Mouse (Mus musculus) retina, postnatal 1 day (tissue): ENCODE measurements at regions not wholly inside any gene's neighbourhood (a gene's known extent, or its start where the extent isn't known, plus 50 kb on each side); places are given as distances from the start of the nearest gene placed in this dataset.

Source experiments
- DNase-seq: peaks from one replicate; pipeline ENCODE4 v3.0.0-alpha.2; 2012

DNA sequence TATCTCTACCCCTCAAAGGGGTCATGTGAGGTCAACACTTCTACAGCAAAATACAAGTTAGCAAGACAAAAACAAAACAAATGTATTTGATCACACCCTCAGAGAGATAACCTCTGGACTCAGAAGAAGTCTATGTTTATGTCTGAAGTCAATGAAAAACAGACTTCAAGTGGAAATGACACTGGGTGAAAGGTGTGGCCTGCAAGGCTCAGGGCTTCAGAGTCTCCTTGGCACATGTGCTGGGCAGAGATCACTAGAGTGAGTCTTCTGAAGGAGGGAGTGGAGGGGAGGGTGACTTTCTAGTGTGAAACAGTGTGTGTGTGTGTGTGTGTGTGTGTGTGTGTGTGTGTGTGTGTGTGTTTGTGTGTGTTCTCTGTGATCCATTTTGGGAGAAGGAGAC lies 68.2 kb downstream of the Il12a start:
- DNase-seq = no peak

GRCm38 (mm10) chr3:68759375-68759774 lies 68.9 kb downstream of the Il12a start:
- DNase-seq = no peak

DNA sequence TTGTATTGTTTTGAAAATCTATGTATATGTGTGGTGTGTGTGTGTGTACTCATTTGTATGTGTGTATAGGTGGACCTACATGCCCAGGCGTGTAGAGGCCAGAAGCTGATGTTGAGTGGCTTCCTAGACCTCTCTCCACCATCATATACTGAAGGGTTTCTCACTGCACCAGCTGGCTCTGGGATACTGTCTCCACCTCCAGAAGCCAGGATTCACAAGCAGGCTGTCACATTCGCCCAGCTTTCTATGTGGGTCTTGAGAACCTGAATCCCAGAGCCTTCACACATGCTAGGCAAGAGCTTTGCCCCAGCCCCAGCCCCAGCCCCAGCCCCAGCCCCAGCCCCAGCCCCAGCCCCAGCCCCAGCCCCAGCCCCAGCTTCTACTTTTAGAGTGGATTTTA lies 70.4 kb downstream of the Il12a start:
- DNase-seq = no peak

DNA sequence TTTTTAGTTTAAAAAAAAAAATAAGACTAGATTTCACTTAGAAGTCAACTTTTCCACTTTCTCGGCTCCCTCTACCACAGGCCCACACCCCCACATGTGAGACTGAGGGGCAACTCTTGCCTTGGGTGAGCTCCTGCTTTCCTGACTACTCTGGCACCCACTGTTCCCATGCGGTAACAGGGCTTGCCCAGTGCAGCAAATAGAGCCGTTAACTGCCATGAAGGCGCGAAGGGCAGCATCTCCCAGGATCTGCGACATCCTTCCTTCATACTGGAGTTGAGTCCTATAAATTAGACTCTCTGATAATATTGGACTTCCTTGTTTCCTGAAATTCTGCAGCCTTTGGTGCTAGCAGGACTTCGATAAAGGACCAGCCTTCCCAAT lies 70.8 kb downstream of the Il12a start:
- DNase-seq = no peak

GRCm38 (mm10) chr3:68761626-68762331 lies 71.3 kb downstream of the Il12a start:
- DNase-seq = no peak

DNA sequence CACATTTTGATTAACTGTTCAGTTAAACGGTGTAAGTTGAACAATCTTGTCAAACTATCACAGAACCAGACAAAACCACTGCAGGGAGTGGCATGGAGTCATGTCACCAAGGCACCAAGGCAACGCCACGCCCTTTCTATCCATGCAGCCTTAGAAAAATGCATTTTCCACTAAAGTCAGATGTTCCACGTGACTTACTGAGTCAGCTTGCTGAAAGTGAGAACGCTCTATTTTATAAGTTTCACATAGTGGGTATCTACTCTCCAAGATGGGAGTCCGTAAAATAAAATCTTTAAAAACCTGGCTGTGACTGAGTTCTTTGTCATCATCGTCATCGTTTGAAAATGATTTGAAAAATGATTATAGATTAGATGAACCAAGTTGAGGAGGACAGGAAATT lies 72.5 kb downstream of the Il12a start:
- no peak for DNase-seq

GRCm38 (mm10) chr3:68764336-68764735 lies 73.9 kb downstream of the Il12a start:
- DNase-seq = no peak

GRCm38 (mm10) chr3:68764917-68765598 lies 74.6 kb downstream of the Il12a start:
- no peak for DNase-seq

GRCm38 (mm10) chr3:68771579-68771978 lies 81.1 kb downstream of the Il12a start:
- no peak for DNase-seq

DNA sequence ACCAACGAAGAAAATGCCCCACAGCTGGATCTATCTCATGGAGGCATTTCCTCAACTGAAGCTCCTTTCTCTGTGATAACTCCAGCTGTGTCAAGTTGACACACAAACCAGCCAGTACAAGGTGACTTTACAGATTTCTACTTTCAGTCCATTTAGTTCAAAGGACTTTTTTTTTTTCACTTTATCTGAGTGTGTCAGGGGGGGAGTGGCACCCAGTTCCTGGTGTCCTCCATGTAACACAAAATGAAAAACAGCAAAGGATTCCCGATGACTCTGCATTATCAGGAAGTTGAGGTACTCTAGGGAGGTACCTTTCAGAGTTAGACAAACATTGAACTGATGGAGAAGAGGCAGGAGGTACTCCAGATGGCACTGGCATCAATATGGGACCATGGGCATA lies 87.4 kb downstream of the Il12a start:
- no peak for DNase-seq

DNA sequence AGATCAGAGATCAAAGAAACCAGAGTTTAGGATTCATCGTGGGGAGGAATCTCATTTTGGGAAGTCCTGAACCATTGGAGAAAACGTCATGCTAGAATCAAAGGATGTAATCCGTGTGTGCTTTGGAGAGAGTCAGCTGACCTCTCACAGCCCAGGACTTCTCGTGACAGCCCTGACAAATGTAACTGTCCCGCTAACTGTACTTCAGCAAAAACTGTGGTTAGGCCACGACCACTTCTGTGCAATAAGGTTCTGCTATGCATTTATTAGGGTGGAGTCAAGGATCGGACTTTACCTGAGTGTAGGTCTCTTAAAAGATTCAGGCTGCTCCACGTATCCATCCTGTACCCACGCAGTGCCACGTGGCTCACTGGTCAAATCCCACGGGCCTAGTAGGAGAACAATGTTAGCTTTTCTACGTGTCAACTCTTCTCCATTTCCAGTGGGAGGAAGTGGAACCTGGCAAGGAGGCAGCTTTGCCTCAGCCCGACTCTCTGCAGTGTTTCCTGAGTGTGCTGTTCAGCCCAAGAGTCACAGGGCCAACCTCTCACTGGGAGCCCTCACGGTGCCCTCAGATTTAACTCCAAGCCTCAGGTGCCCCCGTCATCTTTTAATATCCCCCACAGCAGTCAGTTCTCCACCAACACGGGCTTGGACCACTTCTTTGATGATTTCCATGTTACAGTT lies 88.1 kb downstream of the Il12a start:
- DNase-seq = no peak

- DNase-seq = peak; percentile 17
Observed at GRCm38 (mm10) chr3:68780843-68781242, 88.5 kb upstream of the 1110032F04Rik start.

GRCm38 (mm10) chr3:68781466-68781865 lies 87.9 kb upstream of the 1110032F04Rik start:
- DNase-seq = no peak

DNA sequence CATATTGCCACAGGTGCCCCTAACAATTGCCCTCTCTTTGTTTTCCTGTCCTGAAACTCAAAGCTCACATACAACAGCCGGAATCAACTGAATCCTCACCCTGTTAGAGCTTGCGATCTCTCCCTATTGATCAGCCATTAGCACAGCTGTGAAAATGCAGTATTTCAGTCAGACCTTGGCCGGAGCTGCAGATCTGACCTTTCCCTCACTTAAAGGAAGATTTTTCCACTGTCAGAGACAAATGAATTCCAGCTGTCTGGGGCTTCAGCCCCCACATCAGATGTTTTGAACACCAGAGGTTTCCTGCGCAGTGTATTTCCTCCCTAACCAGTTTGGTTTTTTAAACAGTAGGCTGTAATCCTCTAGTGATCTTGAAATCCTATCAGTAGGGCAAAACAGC lies 87.0 kb upstream of the 1110032F04Rik start:
- DNase-seq = no peak

- no peak for DNase-seq
Observed at GRCm38 (mm10) chr3:68783666-68784416, 85.5 kb upstream of the 1110032F04Rik start.

- DNase-seq = no peak
Observed at GRCm38 (mm10) chr3:68786771-68787170, 82.6 kb upstream of the 1110032F04Rik start.

GRCm38 (mm10) chr3:68787385-68788175 lies 81.8 kb upstream of the 1110032F04Rik start:
- no peak for DNase-seq

DNA sequence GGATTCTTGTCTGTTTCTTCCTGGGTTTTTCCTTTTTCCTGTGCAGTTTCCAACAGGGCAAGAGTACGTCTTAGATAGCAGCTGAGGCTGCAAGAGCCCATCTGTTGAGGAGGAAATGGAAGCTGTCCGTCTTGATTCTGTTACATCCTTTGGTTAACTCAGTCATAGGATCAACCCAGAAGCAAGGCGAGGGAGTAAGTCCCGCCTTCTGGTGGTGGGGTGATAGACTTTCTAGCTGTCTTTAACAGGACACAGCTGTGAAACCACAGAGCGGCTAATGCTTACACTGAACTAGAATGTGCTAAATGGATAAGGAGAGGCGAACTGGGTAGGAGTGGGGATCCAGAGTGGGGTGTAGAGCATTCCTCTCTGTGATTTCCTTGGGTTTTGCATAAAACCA lies 79.9 kb upstream of the 1110032F04Rik start:
- DNase-seq = no peak

DNA sequence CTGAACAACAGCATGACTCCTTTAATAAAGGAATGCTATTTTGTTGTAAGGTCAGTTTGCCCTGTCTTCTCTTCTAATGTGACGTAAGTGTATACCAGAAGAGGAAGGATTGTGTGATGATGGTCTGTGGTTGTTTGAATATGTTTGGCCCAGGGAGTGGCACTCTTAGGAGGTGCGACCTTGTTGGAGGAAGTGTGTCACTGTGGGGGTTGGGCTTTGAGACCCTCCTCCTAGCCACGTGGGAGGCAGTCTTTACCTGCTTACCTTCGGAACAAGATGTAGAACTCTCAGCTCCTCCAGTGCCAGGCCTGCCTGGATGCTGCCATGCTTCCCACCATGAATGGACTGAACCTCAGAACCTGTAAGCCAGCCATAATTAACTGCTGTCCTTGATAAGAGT lies 78.9 kb upstream of the 1110032F04Rik start:
- no peak for DNase-seq

- DNase-seq = no peak
Observed at GRCm38 (mm10) chr3:68792883-68793282, 76.5 kb upstream of the 1110032F04Rik start.

- peak; percentile 24 for DNase-seq
Observed at GRCm38 (mm10) chr3:68793923-68794322, 75.5 kb upstream of the 1110032F04Rik start.

DNA sequence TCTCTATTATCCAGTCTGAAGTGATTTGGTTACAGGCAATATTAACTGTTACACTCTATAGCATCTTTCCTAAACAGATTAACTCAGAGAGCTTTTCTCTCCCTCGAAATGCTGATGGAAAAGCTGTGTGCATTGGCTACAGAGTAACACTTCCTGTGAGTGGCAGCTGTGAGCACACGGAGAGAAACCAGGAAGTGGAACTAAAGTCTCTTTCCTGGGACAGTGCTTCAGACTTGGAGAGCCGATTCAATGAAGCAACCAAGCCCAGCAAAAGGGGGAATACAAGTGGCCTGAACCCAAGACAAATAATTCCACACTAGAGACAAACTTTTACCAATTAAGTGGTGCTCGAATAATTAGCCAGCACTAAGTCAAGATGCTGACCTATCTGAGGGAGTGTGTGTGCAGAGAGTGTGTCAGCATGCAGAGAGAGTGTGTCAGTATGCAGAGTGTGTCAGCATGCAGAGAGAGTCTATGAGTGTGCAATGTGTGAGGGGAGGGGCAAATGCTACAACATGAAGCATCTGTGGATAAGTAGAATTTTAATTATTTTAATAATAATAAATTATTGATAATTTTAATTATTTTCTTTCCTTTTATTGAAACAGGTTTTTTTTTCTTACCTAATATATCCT lies 74.9 kb upstream of the 1110032F04Rik start:
- peak; percentile 21 for DNase-seq
